Mouse (Mus musculus): ENCODE measurements at regions not wholly inside any gene's neighbourhood (a gene's known extent, or its start where the extent isn't known, plus 50 kb on each side); places are given as distances from the start of the nearest gene placed in this dataset.

- no peak for DNase-seq
- whole genome bisulfite sequencing, result 47% methylated on average over 3 of the region's 3 CpGs
- TF ChIP-seq POLR2A (IDR thresholded peaks at IDR 0.05; ENCODE audit: borderline replicate concordance, extremely low read depth, low read depth, low read length), result no peak
- TF ChIP-seq CTCF (IDR thresholded peaks at IDR 0.05; ENCODE audit: insufficient read depth, low read length), result no peak
- H3K4me3 ChIP-seq (replicated peaks; ENCODE audit: extremely low read depth, low read depth, low read length), result no peak overlapping the region
- no peaks in the 10 kb centered on the region for H3K4me1 ChIP-seq (ENCODE audit: control insufficient read depth, insufficient read depth, low read length)
These were observed 182.8 kb upstream of the Atp10a start for GRCm38 (mm10) chr7:58473150-58473549.

DNA sequence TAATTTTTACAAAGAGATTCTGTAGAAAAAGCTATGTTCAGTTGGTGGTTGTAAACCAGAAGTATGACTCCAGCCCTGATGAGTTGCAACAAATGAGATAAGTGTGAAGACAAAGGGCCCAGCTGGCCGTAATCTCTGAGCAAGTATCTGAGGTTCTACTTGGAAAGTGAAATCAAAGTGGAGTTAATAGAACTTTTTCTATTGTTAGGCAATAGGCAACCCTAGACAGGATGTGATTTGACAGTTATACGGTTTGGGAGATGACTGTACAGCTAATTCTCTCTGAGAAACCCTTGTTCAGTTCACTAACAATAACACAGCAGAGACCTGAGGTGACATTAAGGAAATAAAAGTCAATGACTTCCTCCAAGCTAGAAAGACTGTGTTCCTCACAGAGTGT lies 180.8 kb upstream of the Atp10a start:
- DNase-seq, result no peak
- no peak overlapping the region for H3K4me3 ChIP-seq (replicated peaks; ENCODE audit: extremely low read depth, low read depth, low read length)
- WGBS, result 44% methylated on average over 2 of the region's 2 CpGs
- TF ChIP-seq POLR2A (IDR thresholded peaks at IDR 0.05; ENCODE audit: borderline replicate concordance, extremely low read depth, low read depth, low read length) (no peak), CTCF (IDR thresholded peaks at IDR 0.05; ENCODE audit: insufficient read depth, low read length) (no peak)
- H3K4me1 ChIP-seq (ENCODE audit: control insufficient read depth, insufficient read depth, low read length), result no peaks in the 10 kb centered on the region

- no peak overlapping the region for H3K4me3 ChIP-seq (replicated peaks; ENCODE audit: extremely low read depth, low read depth, low read length)
- no peak for DNase-seq
- TF ChIP-seq POLR2A (IDR thresholded peaks at IDR 0.05; ENCODE audit: borderline replicate concordance, extremely low read depth, low read depth, low read length) (no peak), CTCF (IDR thresholded peaks at IDR 0.05; ENCODE audit: insufficient read depth, low read length) (no peak)
- no peaks in the 10 kb centered on the region for H3K4me1 ChIP-seq (ENCODE audit: control insufficient read depth, insufficient read depth, low read length)
- WGBS, result 61% methylated on average over 2 of the region's 2 CpGs
These were observed 167.7 kb upstream of the Atp10a start for GRCm38 (mm10) chr7:58488250-58488649.

All from lung, adult 2 months (tissue).